ENCODE assay signal across 7 mouse cellular contexts in the genomic region with DNA sequence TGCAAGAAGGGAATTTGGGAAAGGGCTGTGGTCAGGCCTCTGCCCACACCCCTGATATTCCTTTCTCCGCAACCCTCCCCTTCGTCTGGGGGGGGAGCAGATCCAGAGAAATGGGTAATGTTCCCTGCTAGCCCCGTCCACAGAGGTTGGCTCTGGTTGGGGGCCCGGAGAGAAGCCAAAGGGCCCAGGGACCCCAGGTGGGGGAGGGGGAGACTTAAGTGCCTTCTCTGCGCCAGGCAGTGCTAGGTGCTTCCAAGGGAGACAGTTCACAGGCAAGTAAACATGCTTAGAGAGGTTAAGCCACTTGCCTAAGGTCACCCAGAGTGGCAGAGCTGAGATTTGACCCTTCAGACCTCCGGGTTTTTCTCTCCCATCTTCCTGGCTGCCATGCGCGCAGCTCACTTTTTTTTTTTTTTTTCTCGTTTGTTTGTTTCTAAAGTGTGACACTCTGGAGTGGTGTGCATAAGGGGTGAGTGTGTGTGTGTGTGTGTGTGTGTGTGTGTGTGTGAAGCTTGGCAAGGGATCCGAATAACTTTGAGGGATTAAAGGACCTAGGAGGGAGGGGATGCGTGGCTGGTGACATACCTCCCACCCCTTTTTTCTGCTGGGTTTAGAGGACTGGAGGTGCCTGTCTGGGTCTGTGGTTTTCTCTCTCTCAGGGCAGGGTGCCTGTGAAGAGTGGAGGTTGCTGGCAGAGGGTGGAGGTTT. TPM values are rescaled to one million over a fixed set of nuclear protein-coding genes. Genes with fewer than 3 reads are reported as not detected.
A peak's percentile ranks its signal among the peaks of the same experiment; 100 is the strongest.
DNase-seq lines count a peak whose midpoint lies in the region; ATAC-seq and TF ChIP-seq lines count a peak whose summit lies in the region.

No protein-coding gene starts in this region.

- ATAC-seq in lung, postnatal 0 days: no peak
- no peak for ATAC-seq in embryonic facial prominence, embryonic 11.5 days (replicated peaks; ENCODE audit: insufficient number of reproducible peaks, low FRiP score, low TSS enrichment, low read depth)

- H3K4me1 ChIP-seq in lung, postnatal 0 days (ENCODE audit: insufficient read depth, low read depth, low read length): peaks cover 51% of the 10 kb centered on the region
- H3K4me1 ChIP-seq in embryonic facial prominence, embryonic 11.5 days (ENCODE audit: control insufficient read depth, insufficient read depth, low read length): peaks cover 39% of the 10 kb centered on the region

- no peaks in the 10 kb centered on the region for H3K27me3 ChIP-seq in lung, postnatal 0 days (replicated peaks; ENCODE audit: insufficient read depth, low read length)
- no peaks in the 10 kb centered on the region for H3K27me3 ChIP-seq in embryonic facial prominence, embryonic 11.5 days (ENCODE audit: control insufficient read depth, insufficient read depth, low read length)

- peak overlapping the region; percentile 98 for H3K27ac ChIP-seq in lung, postnatal 0 days (ENCODE audit: low read length)
- H3K27ac ChIP-seq in embryonic facial prominence, embryonic 11.5 days (replicated peaks; ENCODE audit: low read depth, low read length): no peak overlapping the region

- H3K9ac ChIP-seq in lung, postnatal 0 days (replicated peaks; ENCODE audit: low read depth): peak overlapping the region; percentile 6; the same call in 1 of the 2 replicates
- H3K9ac ChIP-seq in embryonic facial prominence, embryonic 11.5 days (replicated peaks; ENCODE audit: low read length): peak overlapping the region; percentile 29; the same call in 1 of the 2 replicates

- H3K4me3 ChIP-seq in lung, postnatal 0 days (ENCODE audit: low read depth, low read length): no peak overlapping the region
- no peak overlapping the region for H3K4me3 ChIP-seq in embryonic facial prominence, embryonic 11.5 days (ENCODE audit: low read depth, low read length)

- DNase-seq in lung, postnatal 0 days (ENCODE audit: low spot score): peak; percentile 21
- no peak for DNase-seq in lung, postnatal 14 days
- DNase-seq in embryonic facial prominence, embryonic 11.5 days (ENCODE audit: low spot score): no peak
- peak; percentile 12 for DNase-seq in kidney, postnatal 14 days
- peak; percentile 62 for DNase-seq in thymus, postnatal 0 days (ENCODE audit: low spot score)
- no peak for DNase-seq in urinary bladder, postnatal 36 days (ENCODE audit: low spot score in 2 of 2)
- no peak for DNase-seq in layer of hippocampus, adult 8-10 months (ENCODE audit: low spot score in 2 of 2)

- TF ChIP-seq CTCF in lung, postnatal 0 days (IDR thresholded peaks at IDR 0.05): no peak

- H3K36me3 ChIP-seq in lung, postnatal 0 days (ENCODE audit: insufficient read depth, low read length): no peaks in the 10 kb centered on the region
- no peaks in the 10 kb centered on the region for H3K36me3 ChIP-seq in embryonic facial prominence, embryonic 11.5 days (replicated peaks; ENCODE audit: control insufficient read depth, insufficient read depth, low read depth, low read length)

- 0 out of 2 replicates have a peak, but pooled peaks have one; percentile 29 for TF ChIP-seq EP300 in lung, postnatal 0 days (IDR thresholded peaks at IDR 0.05)

- 23% methylated on average over 10 of the region's 11 CpGs for WGBS in lung, postnatal 0 days
- 23% methylated on average over 11 of the region's 11 CpGs for WGBS in embryonic facial prominence, embryonic 11.5 days

- H3K9me3 ChIP-seq in lung, postnatal 0 days (ENCODE audit: low read length): no peaks in the 10 kb centered on the region
- no peaks in the 10 kb centered on the region for H3K9me3 ChIP-seq in embryonic facial prominence, embryonic 11.5 days (replicated peaks; ENCODE audit: control insufficient read depth, low read length)

- peak overlapping the region; percentile 96 for H3K4me2 ChIP-seq in lung, postnatal 0 days (replicated peaks; ENCODE audit: low read depth, low read length)
- peak overlapping the region; percentile 13; the same call in 1 of the 2 replicates for H3K4me2 ChIP-seq in embryonic facial prominence, embryonic 11.5 days (ENCODE audit: low read depth, low read length)

RNA-seq across cellular contexts. Expression of a gene that starts 17.4 kb away (rescaled TPM):
- polyA plus RNA-seq in lung, postnatal 0 days (2015; fragmentation: Nextera tagmentation; extraction: Ambion mirVana): 26.2 and 28.8 TPM in 2 replicates
- 32.7 and 40.2 TPM in 2 replicates for polyA plus RNA-seq in embryonic facial prominence, embryonic 11.5 days (2014; fragmentation: Nextera tagmentation; extraction: Ambion mirVana)
- polyA plus RNA-seq in thymus, postnatal 0 days (2015; fragmentation: Nextera tagmentation; extraction: Ambion mirVana): 40.4 and 41.0 TPM in 2 replicates
- 10 to 100 TPM; 17.3 to 20.2 (median 19.4) TPM for total RNA-seq in layer of hippocampus, adult 8-10 months (2022)

RNA-seq across cellular contexts. Expression of a gene that starts 37.5 kb away (rescaled TPM):
- 2.5 and 2.6 TPM in 2 replicates for polyA plus RNA-seq in lung, postnatal 0 days (2015; fragmentation: Nextera tagmentation; extraction: Ambion mirVana)
- polyA plus RNA-seq in embryonic facial prominence, embryonic 11.5 days (2014; fragmentation: Nextera tagmentation; extraction: Ambion mirVana): 55.4 and 57.1 TPM in 2 replicates
- polyA plus RNA-seq in thymus, postnatal 0 days (2015; fragmentation: Nextera tagmentation; extraction: Ambion mirVana): 40.6 and 53.2 TPM in 2 replicates
- total RNA-seq in layer of hippocampus, adult 8-10 months (2022): 1 to 10 TPM in 1 of 4 experiments, under 1 TPM in 3; 0.36 to 1.2 (median 0.44) TPM

RNA-seq across cellular contexts. Expression of a gene that starts 37.8 kb away (rescaled TPM):
- polyA plus RNA-seq in lung, postnatal 0 days (2015; fragmentation: Nextera tagmentation; extraction: Ambion mirVana): 0.56 and 1.0 TPM in 2 replicates
- 0.25 and 0.43 TPM in 2 replicates for polyA plus RNA-seq in embryonic facial prominence, embryonic 11.5 days (2014; fragmentation: Nextera tagmentation; extraction: Ambion mirVana)
- polyA plus RNA-seq in thymus, postnatal 0 days (2015; fragmentation: Nextera tagmentation; extraction: Ambion mirVana): 0.27 and 0.51 TPM in 2 replicates
- 1 to 10 TPM in 2 of 4 experiments, not detected in 2; 1.4 to 1.6 TPM for total RNA-seq in layer of hippocampus, adult 8-10 months (2022)

Comparison
In these comparisons a context has a peak if more than half of its experiments do, and no peak if none do; other contexts are left out.
1. DNase-seq: peak in lung, postnatal 0 days (single experiment), kidney, postnatal 14 days (single experiment) and thymus, postnatal 0 days (single experiment); none in lung, postnatal 14 days (single experiment), embryonic facial prominence, embryonic 11.5 days (single experiment), urinary bladder, postnatal 36 days (0 of 2) and layer of hippocampus, adult 8-10 months (0 of 2).
2. RNA of a gene that starts 37.5 kb away (polyA plus RNA-seq): 55.4 to 57.1 TPM in embryonic facial prominence, embryonic 11.5 days and 40.6 to 53.2 TPM in thymus, postnatal 0 days; 2.5 to 2.6 TPM in lung, postnatal 0 days; every median in the first group is over 10 times any median in the second.